Mouse (Mus musculus) heart, postnatal 0 days (tissue): ENCODE results near the gene Adam22.

Experiments
- CTCF ChIP-seq: IDR thresholded peaks from 2 replicates; pipeline ENCODE4 v1.5.1; 2016; ENCODE audit warnings: antibody characterized with exemption, control low read depth, low read depth
- EP300 ChIP-seq: IDR thresholded peaks from 2 replicates; pipeline ENCODE4 v1.6.1; 2016; ENCODE audit warnings: antibody characterized with exemption, low read depth

- TF ChIP-seq EP300 (no peak), CTCF (no peak)
These were observed 238.2 kb downstream of the Adam22 start for GRCm38 (mm10) chr5:8129750-8130149.
